Mouse (Mus musculus): ENCODE measurements around the gene Sema5a. TPM values are rescaled to one million over a fixed set of nuclear protein-coding genes. Genes with fewer than 3 reads are reported as not detected.

Sema5a gene
- polyA plus RNA-seq, 1 experiment from 2014 or later = 11.1 TPM

GRCm38 (mm10) chr15:32432927-32433832 is 188.6 kb downstream of the Sema5a start:
- Histone ChIP-seq H3K27ac (replicated peaks) (no peak overlapping the region), H3K9me3 (no peaks in the 10 kb centered on the region), H3K4me2 (no peak overlapping the region), H3K36me3 (no peaks in the 10 kb centered on the region), H3K4me3 (no peak overlapping the region), H3K27me3 (no peaks in the 10 kb centered on the region), H3K4me1 (replicated peaks) (no peaks in the 10 kb centered on the region; the same call in 1 of the 2 replicates), H3K9ac (no peak overlapping the region)
- 65% methylated on average over 13 of the region's 13 CpGs for WGBS
- ATAC-seq (ENCODE audit: low FRiP score, low read depth) = peak; percentile 38; the same call in 1 of the 2 replicates

- peak; percentile 73; the same call in 1 of the 2 replicates for ATAC-seq (ENCODE audit: low FRiP score, low read depth)
- no peak overlapping the region for H3K9ac ChIP-seq
These were observed 189.2 kb downstream of the Sema5a start for GRCm38 (mm10) chr15:32433833-32434155.

DNA sequence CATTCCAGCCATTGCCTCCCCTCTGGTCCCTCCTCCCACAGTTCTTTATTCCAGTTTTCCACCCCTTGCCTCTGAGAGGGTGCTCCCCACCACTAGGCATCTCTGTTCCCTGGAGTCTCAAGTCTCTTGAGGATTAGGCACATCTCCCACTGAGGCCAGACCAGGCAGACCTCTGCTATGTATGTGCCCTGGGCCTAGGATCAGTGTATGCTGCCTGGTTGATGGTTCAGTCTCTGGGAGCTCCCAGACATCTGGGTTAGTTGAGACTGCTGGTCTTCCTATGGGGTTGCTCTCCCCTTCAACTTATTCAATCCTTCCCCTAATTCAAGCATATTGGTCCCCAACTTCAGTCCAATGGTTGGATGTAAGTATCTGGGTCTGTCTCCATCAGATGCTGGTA is 189.7 kb downstream of the Sema5a start:
- ATAC-seq (ENCODE audit: low FRiP score, low read depth) = no peak
- Histone ChIP-seq H3K4me3 (no peak overlapping the region), H3K4me1 (replicated peaks) (no peaks in the 10 kb centered on the region; the same call in 1 of the 2 replicates), H3K27ac (replicated peaks) (no peak overlapping the region), H3K9ac (no peak overlapping the region), H3K4me2 (no peak overlapping the region), H3K9me3 (no peaks in the 10 kb centered on the region), H3K36me3 (no peaks in the 10 kb centered on the region), H3K27me3 (no peaks in the 10 kb centered on the region)

More at GRCm38 (mm10) chr15:32433833-32434155, 189.2 kb downstream of the Sema5a start:
- Histone ChIP-seq H3K4me3 (no peak overlapping the region), H3K4me2 (no peak overlapping the region), H3K36me3 (no peaks in the 10 kb centered on the region), H3K4me1 (replicated peaks) (no peaks in the 10 kb centered on the region; the same call in 1 of the 2 replicates), H3K9me3 (no peaks in the 10 kb centered on the region), H3K27me3 (no peaks in the 10 kb centered on the region), H3K27ac (replicated peaks) (no peak overlapping the region)

DNA sequence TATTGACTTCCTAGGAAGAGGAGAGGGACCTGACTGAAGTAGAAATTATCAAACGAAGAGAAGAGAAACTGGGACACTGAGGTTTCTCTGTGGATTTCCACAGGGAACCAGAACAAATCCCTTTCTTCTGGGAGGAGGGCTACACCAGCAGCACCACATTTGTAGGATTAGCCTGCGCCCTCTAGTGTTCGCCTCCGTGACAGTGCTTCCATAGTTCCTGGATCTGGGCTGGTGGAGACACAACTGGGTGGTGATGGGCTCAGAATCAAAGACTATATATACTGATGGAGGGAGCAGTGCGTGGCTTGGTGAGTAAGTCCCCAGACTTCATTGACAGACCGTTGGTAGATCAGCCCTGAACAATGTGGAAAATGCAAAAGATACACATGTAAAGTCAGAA is 193.0 kb downstream of the Sema5a start:
- Histone ChIP-seq H3K4me1 (replicated peaks) (no peaks in the 10 kb centered on the region; the same call in 1 of the 2 replicates), H3K9me3 (no peaks in the 10 kb centered on the region), H3K27ac (replicated peaks) (no peak overlapping the region), H3K4me3 (no peak overlapping the region), H3K4me2 (no peak overlapping the region), H3K9ac (no peak overlapping the region), H3K27me3 (no peaks in the 10 kb centered on the region), H3K36me3 (no peaks in the 10 kb centered on the region)
- 26% methylated on average over 6 of the region's 6 CpGs for WGBS
- ATAC-seq (ENCODE audit: low FRiP score, low read depth) = no peak

GRCm38 (mm10) chr15:32442745-32443144 is 198.1 kb downstream of the Sema5a start:
- Histone ChIP-seq H3K36me3 (no peaks in the 10 kb centered on the region), H3K9ac (no peak overlapping the region), H3K4me2 (no peak overlapping the region), H3K27me3 (no peaks in the 10 kb centered on the region), H3K4me3 (no peak overlapping the region), H3K27ac (replicated peaks) (no peak overlapping the region), H3K4me1 (replicated peaks) (no peaks in the 10 kb centered on the region), H3K9me3 (no peaks in the 10 kb centered on the region)
- WGBS = 85% methylated on average over 4 of the region's 4 CpGs
- ATAC-seq (ENCODE audit: low FRiP score, low read depth) = no peak

DNA sequence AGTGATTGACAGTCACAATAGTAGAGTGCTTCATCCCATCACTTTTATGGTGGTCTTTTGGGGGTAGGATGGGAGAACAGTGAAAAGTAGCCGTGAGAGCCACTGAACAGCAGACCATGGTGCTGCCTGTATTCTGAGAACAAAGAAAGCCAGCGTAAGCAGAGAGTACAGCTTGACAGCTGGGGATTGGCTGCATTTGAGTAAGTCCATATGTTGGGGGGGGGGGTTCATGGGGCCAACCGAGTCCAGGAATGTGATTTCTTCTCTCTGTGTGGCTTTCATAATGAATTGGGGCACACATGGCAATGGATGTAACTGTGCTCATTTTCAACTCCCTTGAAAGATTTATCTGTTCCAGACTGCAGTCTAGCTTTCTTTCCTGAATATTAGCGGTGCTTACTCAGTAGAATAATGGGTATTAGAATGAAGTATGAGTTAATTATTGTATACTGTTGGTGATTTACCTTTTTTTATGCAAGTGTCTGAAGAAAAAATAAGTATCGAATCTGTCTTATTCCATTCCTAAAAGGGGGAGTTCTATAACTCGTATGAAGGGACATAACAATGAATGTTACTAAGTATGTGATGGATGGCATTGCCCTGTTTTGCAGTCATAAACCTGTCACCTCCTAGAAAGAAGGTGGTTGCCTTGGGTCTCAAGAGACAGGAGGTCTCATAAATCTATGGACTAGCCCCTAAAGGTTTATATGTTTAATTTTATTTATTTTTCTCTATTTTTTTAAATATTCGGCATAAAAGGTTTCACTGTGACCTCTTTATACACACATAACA is 203.1 kb downstream of the Sema5a start:
- Histone ChIP-seq H3K27me3 (no peaks in the 10 kb centered on the region), H3K27ac (replicated peaks) (0 out of 2 replicates have a peak overlapping the region, but pooled peaks have one; percentile 21), H3K36me3 (no peaks in the 10 kb centered on the region), H3K4me2 (no peak overlapping the region), H3K9me3 (no peaks in the 10 kb centered on the region), H3K9ac (no peak overlapping the region), H3K4me1 (replicated peaks) (no peaks in the 10 kb centered on the region), H3K4me3 (no peak overlapping the region)
- WGBS = 54% methylated on average over 7 of the region's 7 CpGs
- peak; percentile 73 for ATAC-seq (ENCODE audit: low FRiP score, low read depth)

DNA sequence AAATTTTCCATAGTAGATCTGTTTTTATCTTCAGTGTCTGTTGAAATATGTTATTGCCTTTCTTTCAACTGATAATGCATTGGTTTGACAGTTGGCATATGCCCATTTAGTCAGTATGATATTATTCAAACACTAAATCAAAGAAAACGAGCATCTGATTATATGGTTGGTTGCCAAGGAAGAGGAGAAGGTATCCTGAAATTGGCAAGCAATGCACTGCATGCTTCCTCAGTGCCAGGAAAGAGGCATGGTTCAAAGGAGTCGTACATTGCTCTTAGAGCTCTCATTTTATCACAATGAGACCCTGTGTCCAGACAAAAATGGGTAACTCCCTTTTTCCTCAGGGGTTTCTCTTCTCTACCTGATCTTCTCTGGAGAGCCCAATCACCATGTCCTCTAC is 214.4 kb downstream of the Sema5a start:
- Histone ChIP-seq H3K4me3 (no peak overlapping the region), H3K27ac (replicated peaks) (no peak overlapping the region), H3K27me3 (no peaks in the 10 kb centered on the region), H3K9me3 (no peaks in the 10 kb centered on the region), H3K4me2 (no peak overlapping the region), H3K9ac (no peak overlapping the region), H3K36me3 (no peaks in the 10 kb centered on the region), H3K4me1 (replicated peaks) (no peaks in the 10 kb centered on the region)
- WGBS = 47% methylated on average over 2 of the region's 2 CpGs
- no peak for ATAC-seq (ENCODE audit: low FRiP score, low read depth)

GRCm38 (mm10) chr15:32460238-32460637 is 215.6 kb downstream of the Sema5a start:
- no peak overlapping the region for H3K9ac ChIP-seq
- no peaks in the 10 kb centered on the region for H3K4me1 ChIP-seq (replicated peaks)
- H3K36me3 ChIP-seq = no peaks in the 10 kb centered on the region
- H3K4me2 ChIP-seq = no peak overlapping the region
- H3K9me3 ChIP-seq = no peaks in the 10 kb centered on the region
- no peak overlapping the region for H3K27ac ChIP-seq (replicated peaks)
- H3K4me3 ChIP-seq = no peak overlapping the region
- 80% methylated on average over 7 of the region's 7 CpGs for WGBS
- no peak for ATAC-seq (ENCODE audit: low FRiP score, low read depth)
- H3K27me3 ChIP-seq = no peaks in the 10 kb centered on the region

DNA sequence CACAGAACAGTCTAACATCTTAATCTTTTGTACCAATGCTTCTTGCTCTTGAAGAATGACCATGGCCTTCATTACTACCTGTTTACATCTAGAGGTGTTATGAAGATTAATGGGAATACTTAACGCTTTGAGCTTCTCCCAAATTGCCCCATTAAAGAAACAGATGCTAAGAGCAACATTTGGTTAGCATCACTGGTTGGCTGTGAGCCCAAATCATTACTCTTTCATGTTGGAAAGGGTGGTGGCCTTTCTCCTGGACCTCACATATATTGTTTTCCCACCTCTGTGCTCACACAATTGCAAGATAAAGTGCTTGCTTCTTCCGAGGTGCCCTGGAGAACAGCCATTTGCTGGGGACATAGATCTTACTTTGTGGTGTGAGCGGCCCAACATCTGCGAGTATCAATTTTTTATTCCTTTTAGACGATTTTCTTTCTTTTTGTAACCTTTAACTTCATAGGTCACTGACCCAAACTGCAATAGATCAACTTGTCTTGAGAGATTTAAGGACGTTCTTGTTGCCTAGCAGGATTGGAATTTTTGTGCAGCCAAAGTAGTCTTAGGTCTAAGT is 227.0 kb downstream of the Sema5a start:
- no peak for ATAC-seq (ENCODE audit: low FRiP score, low read depth)
- no peak overlapping the region for H3K4me3 ChIP-seq
- no peaks in the 10 kb centered on the region for H3K36me3 ChIP-seq
- no peak overlapping the region for H3K9ac ChIP-seq
- no peaks in the 10 kb centered on the region for H3K9me3 ChIP-seq
- H3K27me3 ChIP-seq = no peaks in the 10 kb centered on the region
- H3K27ac ChIP-seq (replicated peaks) = no peak overlapping the region
- H3K4me2 ChIP-seq = no peak overlapping the region
- H3K4me1 ChIP-seq (replicated peaks) = no peaks in the 10 kb centered on the region
- WGBS = 57% methylated on average over 6 of the region's 6 CpGs

DNA sequence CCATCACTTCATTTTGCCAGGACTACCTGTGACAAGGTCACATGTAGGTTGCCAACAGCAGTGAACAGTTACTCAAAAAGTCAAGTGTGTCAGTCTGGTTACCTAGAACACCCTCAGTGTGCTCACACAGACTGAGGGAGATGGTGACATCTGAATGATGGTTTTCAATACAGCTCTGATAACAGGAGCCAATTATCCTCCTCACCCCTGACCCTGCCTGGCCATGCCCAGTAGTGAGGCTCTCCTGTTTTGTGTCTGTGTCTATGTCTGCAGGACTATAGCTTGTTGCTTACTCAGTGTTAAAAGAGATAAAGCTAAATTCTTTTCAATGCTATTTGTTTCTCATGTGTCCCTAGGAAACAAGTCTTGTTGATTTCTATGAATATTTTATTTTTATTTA is 236.1 kb downstream of the Sema5a start:
- no peaks in the 10 kb centered on the region for H3K9me3 ChIP-seq
- H3K9ac ChIP-seq = no peak overlapping the region
- no peaks in the 10 kb centered on the region for H3K36me3 ChIP-seq
- no peak overlapping the region for H3K27ac ChIP-seq (replicated peaks)
- H3K4me1 ChIP-seq (replicated peaks) = no peaks in the 10 kb centered on the region
- no peak overlapping the region for H3K4me3 ChIP-seq
- no peak for ATAC-seq (ENCODE audit: low FRiP score, low read depth)
- no peaks in the 10 kb centered on the region for H3K27me3 ChIP-seq
- H3K4me2 ChIP-seq = no peak overlapping the region

- H3K27ac ChIP-seq (replicated peaks) = no peak overlapping the region
- no peaks in the 10 kb centered on the region for H3K27me3 ChIP-seq
- H3K4me3 ChIP-seq = no peak overlapping the region
- H3K36me3 ChIP-seq = no peaks in the 10 kb centered on the region
- H3K4me2 ChIP-seq = no peak overlapping the region
- H3K4me1 ChIP-seq (replicated peaks) = no peaks in the 10 kb centered on the region
- H3K9ac ChIP-seq = no peak overlapping the region
- ATAC-seq (ENCODE audit: low FRiP score, low read depth) = 0 out of 2 replicates have a peak, but pooled peaks have one; percentile 20
- no peaks in the 10 kb centered on the region for H3K9me3 ChIP-seq
- 57% methylated on average over 8 of the region's 8 CpGs for WGBS
These were observed 240.7 kb downstream of the Sema5a start for GRCm38 (mm10) chr15:32485064-32485964.
